Mouse (Mus musculus) G1E (cell line): ENCODE results near the gene Sctr.

Source experiments
- CTCF ChIP-seq: IDR thresholded peaks from 2 replicates; pipeline ENCODE4 v1.5.1; 2012; ENCODE audit warnings: low read depth, low read length, inconsistent platforms, mixed read lengths
- GATA1 ChIP-seq: IDR thresholded peaks from 2 replicates; pipeline ENCODE4 v1.6.1; 2012; ENCODE audit warnings: borderline replicate concordance, low read length, inconsistent platforms, mixed read lengths

GRCm38 (mm10) chr1:120013111-120013510, 6.4 kb downstream of the Sctr start:
- TF ChIP-seq GATA1 (no peak), CTCF (peak; percentile 46)
